Mouse (Mus musculus) lung, adult 2 months (tissue): ENCODE data around the gene Mcm2.

Experiments used
- CTCF ChIP-seq: fragments of 200-500 bp; IDR thresholded peaks from 2 replicates; pipeline ENCODE4 v1.5.1; 2011; ENCODE audit warnings: mild to moderate bottlenecking, low read length, control low read depth; ENCODE audit not compliant: insufficient read depth
- POLR2A ChIP-seq: fragments of 200-500 bp; IDR thresholded peaks from 2 replicates; pipeline ENCODE4 v1.6.1; 2011; ENCODE audit warnings: low read depth, mild to moderate bottlenecking, control low read depth, low read length, borderline replicate concordance; ENCODE audit errors: extremely low read depth

DNA sequence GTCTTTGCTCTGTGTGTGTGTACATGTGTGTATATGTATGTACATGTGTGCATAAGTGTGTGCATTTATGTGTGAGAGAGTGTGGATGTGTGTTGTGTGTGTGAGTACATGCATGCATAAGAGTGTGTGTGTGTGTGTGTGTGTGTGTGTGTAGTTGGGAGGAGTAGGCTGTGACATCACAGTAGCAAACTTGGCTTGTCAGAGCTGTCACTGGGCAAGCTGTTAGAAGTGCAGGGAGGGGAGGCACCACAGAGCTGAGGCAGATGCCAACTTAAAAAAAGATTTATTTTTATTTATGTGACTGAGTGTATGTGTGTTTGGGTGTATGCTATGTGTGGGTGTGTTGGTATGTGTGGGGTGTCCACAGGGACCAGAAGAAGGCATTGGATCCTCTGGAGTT lies 14.9 kb upstream of the Mcm2 start:
- TF ChIP-seq POLR2A: no peak
- TF ChIP-seq CTCF: no peak
